Mouse (Mus musculus): ENCODE measurements around the gene Ccl7. TPM values are rescaled to one million over a fixed set of nuclear protein-coding genes. Genes with fewer than 3 reads are reported as not detected.
A peak's percentile ranks its signal among the peaks of the same experiment; 100 is the strongest.

Ccl7 gene
- total RNA-seq, 1 experiment from 2014 or later: not detected

DNA sequence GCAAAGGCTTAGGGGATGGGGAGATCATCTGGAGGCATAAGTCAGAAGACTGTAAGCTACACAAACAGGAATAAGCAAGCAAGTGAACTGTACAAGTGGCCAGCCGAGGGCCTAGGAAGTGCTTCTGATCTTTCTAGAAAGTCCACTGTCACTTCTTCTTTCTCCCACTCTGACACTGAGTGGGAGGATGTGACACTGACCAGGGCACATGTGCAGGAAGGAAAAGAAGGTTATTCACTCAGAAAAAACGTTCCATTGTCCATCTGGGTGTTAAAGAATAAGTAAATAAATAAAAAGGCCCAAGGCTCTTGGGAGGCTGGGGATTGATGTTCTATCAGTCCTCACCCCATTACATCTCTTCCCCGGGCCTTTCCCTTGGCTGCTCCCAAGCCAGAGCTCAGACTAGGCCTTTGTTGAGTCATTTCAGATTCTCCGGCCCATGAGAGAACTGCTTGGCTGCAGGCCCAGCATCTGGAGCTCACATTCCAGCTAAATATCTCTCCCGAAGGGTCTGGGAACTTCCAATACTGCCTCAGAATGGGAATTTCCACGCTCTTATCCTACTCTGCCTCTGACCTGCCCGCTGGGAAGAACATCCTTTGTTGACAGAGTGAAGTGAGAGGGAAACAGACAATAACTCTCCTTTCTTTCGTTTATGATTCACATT lies 12.7 kb upstream of the Ccl7 start:
- ATAC-seq (replicated peaks; ENCODE audit: low read depth, poor library complexity, severe bottlenecking): no peak

DNA sequence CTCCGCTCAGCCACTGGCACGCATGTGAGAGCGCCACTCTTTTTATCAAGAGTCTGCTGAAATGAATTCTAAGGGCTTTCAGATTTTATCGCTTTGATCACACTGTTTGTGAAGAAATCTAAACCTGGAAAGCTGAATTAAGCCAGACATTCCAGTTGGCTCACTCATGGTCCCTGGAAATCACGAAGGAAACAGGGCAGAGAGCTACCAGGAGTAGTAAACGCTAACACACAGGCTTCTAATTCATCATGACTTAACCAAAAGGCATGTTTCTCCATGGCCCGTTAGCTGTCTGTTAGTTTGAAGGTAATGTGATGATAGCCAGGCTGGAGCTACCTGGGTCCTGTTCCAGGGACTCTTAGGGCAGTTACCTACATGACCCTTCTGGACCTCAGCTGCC lies 11.1 kb upstream of the Ccl7 start:
- no peak for ATAC-seq (replicated peaks; ENCODE audit: low read depth, poor library complexity, severe bottlenecking)

- peak; percentile 93 for ATAC-seq (replicated peaks; ENCODE audit: low read depth, poor library complexity, severe bottlenecking)
These were observed 10.2 kb upstream of the Ccl7 start, which contains the start of gene Ccl2 for GRCm38 (mm10) chr11:82035356-82035755. Gene Ccl2 (plus strand): TSS chr11:82035571.

DNA sequence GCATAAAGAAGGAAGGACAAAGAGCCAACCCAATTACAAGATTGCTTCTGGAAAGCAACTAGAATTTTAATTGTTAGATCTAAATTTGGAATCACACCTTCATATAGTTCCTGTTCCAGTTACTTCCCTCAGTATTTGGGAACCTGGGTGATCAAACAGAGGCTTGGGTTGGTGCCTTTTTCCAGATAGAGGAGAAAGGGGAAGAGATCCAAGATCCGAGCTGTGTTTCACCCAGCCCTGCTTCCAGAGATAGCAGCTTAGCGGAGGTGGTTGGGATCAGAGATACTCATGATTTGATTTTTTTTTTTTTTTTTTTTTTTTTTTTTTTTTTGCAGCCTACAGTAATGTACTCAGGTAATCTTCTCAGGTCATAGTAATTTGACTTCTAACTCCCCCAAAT lies 9.7 kb upstream of the Ccl7 start:
- no peak for ATAC-seq (replicated peaks; ENCODE audit: low read depth, poor library complexity, severe bottlenecking)

DNA sequence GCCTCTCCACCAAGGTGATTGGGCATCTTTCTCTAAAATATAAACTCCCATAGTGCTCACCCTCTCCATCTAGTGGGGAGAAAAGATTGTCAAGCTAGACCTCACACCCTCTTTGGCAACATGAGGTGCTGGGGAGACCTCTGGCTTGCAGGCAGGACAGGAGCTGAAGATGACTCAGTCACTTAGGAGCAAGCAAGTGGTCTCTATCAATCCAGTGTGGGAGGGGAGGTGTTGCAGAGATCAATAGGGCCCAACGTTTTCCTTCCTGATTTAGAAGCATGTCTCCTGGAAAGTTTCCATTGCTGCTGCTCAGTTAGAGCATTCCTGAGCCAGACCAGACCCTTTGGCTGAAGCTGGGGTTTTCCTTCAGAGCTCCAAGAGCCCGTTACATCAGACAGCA lies 7.0 kb upstream of the Ccl7 start, which contains the start of gene Gm17268:
Gm17268 (minus strand) TSS at position 28 of the 400 bp plus-strand sequence.
- ATAC-seq (replicated peaks; ENCODE audit: low read depth, poor library complexity, severe bottlenecking): no peak

DNA sequence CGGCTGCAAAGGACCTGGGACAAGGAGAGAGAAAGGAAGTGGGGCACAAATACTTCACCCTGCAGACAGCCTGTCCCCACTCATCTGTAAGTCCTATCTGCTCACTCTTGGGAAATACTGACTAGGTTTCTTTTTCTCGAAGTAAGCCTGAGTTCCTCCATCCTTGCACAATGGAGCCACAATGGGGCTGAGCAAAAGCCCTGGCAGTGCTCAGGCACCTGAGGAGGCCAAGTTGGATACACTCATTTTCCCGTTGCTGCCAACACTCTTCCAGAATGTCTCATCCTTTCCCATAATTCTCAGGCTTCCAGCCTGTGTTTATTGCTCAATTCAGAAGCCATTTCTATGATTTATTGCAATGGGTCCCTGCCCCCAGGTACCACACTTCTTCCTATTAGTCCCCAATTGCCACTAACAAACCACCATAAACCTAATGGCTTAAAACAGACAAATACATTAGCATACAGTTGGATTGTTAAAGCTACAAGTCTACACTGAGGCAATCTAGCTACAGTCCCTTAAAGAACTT lies 6.3 kb upstream of the Ccl7 start:
- ATAC-seq (replicated peaks; ENCODE audit: low read depth, poor library complexity, severe bottlenecking): no peak

DNA sequence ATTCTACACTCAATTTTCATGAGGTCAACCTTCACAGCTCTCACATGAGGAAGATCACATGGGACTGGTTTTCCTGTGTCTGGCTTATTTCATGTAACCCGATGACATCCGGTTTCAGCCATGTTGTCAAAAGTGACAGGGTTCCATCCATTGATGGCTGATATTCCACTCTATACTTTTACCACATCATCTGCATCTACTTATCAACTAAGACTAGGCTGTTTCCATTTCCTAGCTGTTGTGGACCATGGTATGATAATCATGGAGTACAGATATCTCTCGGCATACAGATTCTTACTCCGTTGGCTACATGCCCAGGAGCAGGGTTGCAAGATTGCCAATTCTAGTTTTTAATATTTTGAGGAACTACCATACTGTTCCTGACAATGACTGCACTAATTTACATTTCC lies 3.8 kb upstream of the Ccl7 start:
- ATAC-seq (replicated peaks; ENCODE audit: low read depth, poor library complexity, severe bottlenecking): peak; percentile 91

- ATAC-seq (replicated peaks; ENCODE audit: low read depth, poor library complexity, severe bottlenecking): peak; percentile 77
These were observed 2.4 kb downstream of the Ccl7 start for GRCm38 (mm10) chr11:82047746-82048415.

- no peak for ATAC-seq (replicated peaks; ENCODE audit: low read depth, poor library complexity, severe bottlenecking)
These were observed 8.3 kb downstream of the Ccl7 start for GRCm38 (mm10) chr11:82053849-82054248.

GRCm38 (mm10) chr11:82057646-82058045 lies 12.1 kb downstream of the Ccl7 start, which contains the start of gene Ccl11:
Gene Ccl11 (plus strand): TSS chr11:82057823.
- ATAC-seq (replicated peaks; ENCODE audit: low read depth, poor library complexity, severe bottlenecking): no peak

- ATAC-seq (replicated peaks; ENCODE audit: low read depth, poor library complexity, severe bottlenecking): no peak
These were observed 16.7 kb downstream of the Ccl7 start for GRCm38 (mm10) chr11:82062226-82062625.

- ATAC-seq (replicated peaks; ENCODE audit: low read depth, poor library complexity, severe bottlenecking): no peak
These were observed 17.9 kb downstream of the Ccl7 start for GRCm38 (mm10) chr11:82063454-82063853.

GRCm38 (mm10) chr11:82066953-82067571 lies 21.6 kb downstream of the Ccl7 start:
- ATAC-seq (replicated peaks; ENCODE audit: low read depth, poor library complexity, severe bottlenecking): no peak

DNA sequence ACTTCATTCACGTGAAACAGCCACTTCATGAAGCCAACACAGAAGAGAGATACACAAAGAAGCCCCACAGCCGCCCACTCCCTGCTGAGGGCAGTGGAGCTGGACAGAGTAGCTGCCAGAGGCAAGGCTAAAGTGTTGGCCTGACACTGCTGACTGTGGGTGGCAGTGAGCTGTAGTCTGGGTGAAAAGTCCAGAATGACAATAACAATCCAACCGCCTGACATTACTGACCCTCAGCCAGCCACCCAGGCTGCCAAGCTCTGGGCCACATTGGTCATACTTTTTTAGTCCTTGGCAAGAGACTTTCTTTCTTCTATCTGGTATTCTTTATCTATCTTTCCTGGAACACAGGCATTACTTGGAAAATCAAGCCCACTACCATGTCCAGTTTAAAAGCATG lies 25.6 kb downstream of the Ccl7 start:
- no peak for ATAC-seq (replicated peaks; ENCODE audit: low read depth, poor library complexity, severe bottlenecking)

GRCm38 (mm10) chr11:82072374-82072773 lies 26.9 kb downstream of the Ccl7 start:
- no peak for ATAC-seq (replicated peaks; ENCODE audit: low read depth, poor library complexity, severe bottlenecking)

- ATAC-seq (replicated peaks; ENCODE audit: low read depth, poor library complexity, severe bottlenecking): no peak
These were observed 27.5 kb downstream of the Ccl7 start for GRCm38 (mm10) chr11:82072984-82073383.

- no peak for ATAC-seq (replicated peaks; ENCODE audit: low read depth, poor library complexity, severe bottlenecking)
These were observed 28.2 kb downstream of the Ccl7 start for GRCm38 (mm10) chr11:82073686-82074085.

DNA sequence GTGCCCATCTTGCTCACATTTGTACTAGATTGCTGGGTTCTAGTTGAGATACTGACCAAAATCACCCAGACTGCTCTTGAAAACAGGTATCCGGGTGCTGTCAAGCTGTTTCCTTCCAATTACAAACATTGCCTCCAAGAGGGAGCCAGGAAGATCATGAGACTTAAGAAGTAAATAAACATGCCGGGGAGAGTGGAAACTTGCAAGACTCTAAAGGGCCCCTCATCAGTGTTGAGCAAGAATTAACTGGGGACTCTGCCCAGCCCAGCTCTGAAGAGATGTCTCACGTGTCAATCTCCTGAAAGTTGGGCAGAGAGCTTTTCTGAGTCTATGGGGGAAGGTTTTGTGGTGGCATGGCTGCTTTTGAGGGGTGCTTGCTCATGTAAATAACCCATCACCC lies 31.5 kb downstream of the Ccl7 start:
- ATAC-seq (replicated peaks; ENCODE audit: low read depth, poor library complexity, severe bottlenecking): no peak

- ATAC-seq (replicated peaks; ENCODE audit: low read depth, poor library complexity, severe bottlenecking): no peak
These were observed 32.7 kb downstream of the Ccl7 start for GRCm38 (mm10) chr11:82078136-82078730.

DNA sequence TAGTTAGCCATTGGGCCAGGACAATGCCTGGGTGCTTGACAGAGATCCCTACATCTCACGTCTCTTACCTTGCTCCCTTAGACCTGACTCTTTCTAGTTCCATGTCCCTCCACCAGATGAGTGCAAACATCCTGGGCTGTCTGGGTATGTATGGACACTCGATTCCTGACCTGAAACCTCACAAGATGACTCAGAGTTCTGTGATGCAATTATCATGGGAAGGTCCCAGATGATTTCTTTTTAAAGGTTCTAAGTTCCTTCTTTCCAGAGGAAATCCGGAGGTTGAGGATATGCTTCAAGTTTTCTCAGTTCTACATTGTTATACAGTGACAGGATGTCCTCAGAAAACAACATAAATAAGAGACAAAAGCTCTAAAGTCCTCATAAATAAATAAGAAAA lies 35.4 kb downstream of the Ccl7 start:
- no peak for ATAC-seq (replicated peaks; ENCODE audit: low read depth, poor library complexity, severe bottlenecking)

- no peak for ATAC-seq (replicated peaks; ENCODE audit: low read depth, poor library complexity, severe bottlenecking)
These were observed 38.8 kb downstream of the Ccl7 start for GRCm38 (mm10) chr11:82084360-82084759.

Measured in common myeloid progenitor, adult 5-6 weeks (primary cell).